Mouse (Mus musculus) neural tube, embryonic 13.5 days (tissue): ENCODE measurements around the gene Snx29. TPM values are rescaled to one million over a fixed set of nuclear protein-coding genes. Genes with fewer than 3 reads are reported as not detected.
A peak's percentile ranks its signal among the peaks of the same experiment; 100 is the strongest.

ENCODE experiments used
- ATAC-seq: fragments of 200-750 bp; cut with Nextera tagmentation; 2 replicates; pipeline ENCODE4 v1.8.0; 2017; ENCODE audit warnings: low read depth, mild to moderate bottlenecking, moderate TSS enrichment, moderate library complexity
- H3K27ac ChIP-seq: fragments of 300-500 bp; sonication (generic); replicated peaks from 2 replicates; pipeline ENCODE4 v1.5.1; 2015; ENCODE audit warnings: moderate library complexity, mild to moderate bottlenecking, inconsistent platforms
- H3K27me3 ChIP-seq: fragments of 300-500 bp; sonication (generic); 2 replicates; pipeline ENCODE4 v1.6.1; 2015; ENCODE audit warnings: mild to moderate bottlenecking, inconsistent platforms
- H3K36me3 ChIP-seq: fragments of 300-500 bp; sonication (generic); 2 replicates; pipeline ENCODE4 v1.6.1; 2015; ENCODE audit warnings: mild to moderate bottlenecking, inconsistent platforms
- H3K4me1 ChIP-seq: fragments of 300-500 bp; sonication (generic); replicated peaks from 2 replicates; pipeline ENCODE4 v1.6.1; 2015; ENCODE audit warnings: inconsistent platforms
- H3K4me2 ChIP-seq: fragments of 300-500 bp; sonication (generic); 2 replicates; pipeline ENCODE4 v1.6.1; 2015; ENCODE audit warnings: inconsistent platforms, mild to moderate bottlenecking, moderate library complexity
- H3K4me3 ChIP-seq: fragments of 300-500 bp; sonication (generic); 2 replicates; pipeline ENCODE4 v1.5.1; 2015; ENCODE audit warnings: mild to moderate bottlenecking, inconsistent platforms
- H3K9ac ChIP-seq: fragments of 300-500 bp; sonication (generic); 2 replicates; pipeline ENCODE4 v1.6.1; 2015; ENCODE audit warnings: moderate library complexity, mild to moderate bottlenecking, inconsistent platforms
- H3K9me3 ChIP-seq: fragments of 300-500 bp; sonication (generic); 2 replicates; pipeline ENCODE4 v1.6.1; 2016; ENCODE audit warnings: inconsistent platforms
- WGBS: fragments of 180-500 bp; shearing (Covaris S2); methylation state at CpG from one replicate; pipeline ENCODE4 v1.1.7; 2015; 5-methylcytosine and 5-hydroxymethylcytosine counted together
- polyA plus RNA-seq: library from polyadenylated mRNA; unstranded; fragments of >200 nt; fragmentation: Nextera tagmentation; extraction: Ambion mirVana; gene quantifications from 2 replicates; pipeline ENCODE4 v1.2.1, GENCODE M21; 2015

Gene Snx29
- polyA plus RNA-seq, 1 experiment from 2014 or later, result 17.2 TPM

DNA sequence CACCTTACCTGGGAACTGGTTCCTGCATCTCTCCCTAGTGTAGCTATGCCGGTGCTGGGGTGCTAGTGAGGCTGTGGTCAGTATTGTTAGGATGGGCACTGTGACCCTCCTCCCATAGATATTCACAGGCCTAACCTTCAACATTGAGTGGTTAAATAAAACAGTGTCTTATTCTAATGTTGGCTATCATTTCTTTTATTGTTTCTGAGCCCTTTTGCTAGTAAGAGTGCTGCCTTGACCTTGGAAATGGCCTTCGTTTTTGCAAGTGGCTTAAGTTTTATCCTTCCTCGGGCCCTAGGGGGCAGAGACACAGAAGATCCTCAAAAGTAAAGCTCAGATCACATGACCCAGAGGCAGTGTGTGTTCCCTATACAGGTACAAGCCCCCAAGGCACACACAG is 374.1 kb downstream of the Snx29 start:
- Histone ChIP-seq H3K27ac (no peak overlapping the region), H3K4me2 (no peak overlapping the region), H3K9me3 (no peaks in the 10 kb centered on the region), H3K36me3 (no peaks in the 10 kb centered on the region), H3K27me3 (no peaks in the 10 kb centered on the region), H3K9ac (no peak overlapping the region), H3K4me3 (no peak overlapping the region), H3K4me1 (peaks cover 19% of the 10 kb centered on the region)
- WGBS, result 81% methylated on average over 3 of the region's 3 CpGs
- ATAC-seq, result no peak

DNA sequence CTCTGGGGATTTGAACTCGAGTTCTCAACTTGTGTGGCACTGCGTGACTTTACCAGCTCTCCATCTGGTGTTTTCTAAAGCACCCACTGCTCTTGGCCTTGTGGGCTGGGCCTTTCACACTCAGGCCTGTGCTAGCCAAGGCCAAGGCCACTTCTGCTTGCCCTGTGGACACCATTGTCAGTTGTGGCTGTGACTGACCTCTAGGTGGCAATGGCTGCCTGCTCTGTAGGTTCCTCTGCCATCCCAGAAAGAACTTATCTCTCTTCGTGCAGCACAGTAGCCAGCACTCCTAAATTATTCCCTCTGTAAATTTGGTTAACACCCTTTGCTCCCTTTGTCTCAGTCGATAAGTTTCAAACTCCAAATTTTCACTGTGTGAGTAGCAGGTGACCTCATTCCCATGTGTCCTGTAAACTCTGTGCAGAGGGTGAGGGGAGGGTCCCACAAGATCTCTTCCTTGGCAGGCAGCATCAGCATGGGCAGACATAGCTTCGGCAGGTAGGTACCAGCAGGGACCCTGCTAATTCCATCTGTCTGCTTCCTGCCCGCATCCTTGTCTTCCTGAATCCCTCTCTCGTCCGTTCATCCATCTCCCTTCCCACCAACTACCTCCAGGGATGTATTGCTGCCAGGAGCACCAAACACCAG is 375.1 kb downstream of the Snx29 start:
- H3K4me3 ChIP-seq, result no peak overlapping the region
- H3K27ac ChIP-seq, result no peak overlapping the region
- H3K9ac ChIP-seq, result no peak overlapping the region
- ATAC-seq, result peak; percentile 47
- no peaks in the 10 kb centered on the region for H3K36me3 ChIP-seq
- H3K4me1 ChIP-seq, result peaks cover 9% of the 10 kb centered on the region; the same call in 1 of the 2 replicates
- no peak overlapping the region for H3K4me2 ChIP-seq
- 69% methylated on average over 8 of the region's 8 CpGs for WGBS
- H3K9me3 ChIP-seq, result no peaks in the 10 kb centered on the region
- H3K27me3 ChIP-seq, result no peaks in the 10 kb centered on the region

DNA sequence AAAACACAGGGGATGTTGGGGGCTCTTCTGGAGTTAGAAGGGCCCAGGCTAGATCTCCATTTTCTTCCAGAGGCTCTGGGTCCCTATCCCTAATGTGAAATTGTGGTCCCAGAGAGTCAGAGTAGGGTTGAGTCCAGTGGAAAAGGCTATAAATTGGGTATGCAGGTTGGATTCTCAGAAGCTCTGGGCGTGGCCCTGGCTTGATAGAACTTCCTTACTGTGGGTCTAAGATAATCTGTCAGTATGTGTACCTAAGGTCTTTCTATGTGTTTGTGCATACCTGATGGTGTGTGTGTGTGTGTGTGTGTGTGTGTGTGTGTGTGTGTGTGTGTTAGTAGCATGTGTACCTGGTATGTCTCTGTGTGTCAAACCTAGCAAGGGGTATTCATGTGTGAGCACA is 378.9 kb downstream of the Snx29 start:
- Histone ChIP-seq H3K9ac (no peak overlapping the region), H3K9me3 (no peaks in the 10 kb centered on the region), H3K4me1 (no peaks in the 10 kb centered on the region), H3K27me3 (no peaks in the 10 kb centered on the region), H3K4me3 (no peak overlapping the region), H3K36me3 (no peaks in the 10 kb centered on the region), H3K4me2 (no peak overlapping the region), H3K27ac (no peak overlapping the region)
- no peak for ATAC-seq
- WGBS, result 90% methylated on average over 1 of the region's 1 CpGs

DNA sequence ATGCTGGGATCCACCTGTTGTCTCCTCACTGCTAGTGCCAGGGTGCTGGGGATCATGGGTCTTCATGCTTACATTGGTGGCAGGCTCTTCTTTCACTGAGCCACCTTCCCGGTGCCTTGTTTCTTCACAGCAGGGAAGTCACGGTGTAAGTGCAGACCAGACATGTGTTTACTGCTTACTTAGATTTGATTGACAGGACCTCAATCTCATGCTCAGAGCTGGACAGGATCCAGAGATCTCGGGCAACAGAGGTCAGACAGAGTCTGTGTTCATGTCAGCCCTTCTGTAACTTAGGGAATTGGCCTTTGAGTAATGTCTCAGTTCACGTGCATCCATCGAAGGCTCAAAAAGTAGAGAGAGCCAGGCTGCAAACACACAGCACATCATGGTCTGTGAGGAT is 381.4 kb downstream of the Snx29 start:
- WGBS, result 73% methylated on average over 5 of the region's 5 CpGs
- no peaks in the 10 kb centered on the region for H3K36me3 ChIP-seq
- no peak for ATAC-seq

DNA sequence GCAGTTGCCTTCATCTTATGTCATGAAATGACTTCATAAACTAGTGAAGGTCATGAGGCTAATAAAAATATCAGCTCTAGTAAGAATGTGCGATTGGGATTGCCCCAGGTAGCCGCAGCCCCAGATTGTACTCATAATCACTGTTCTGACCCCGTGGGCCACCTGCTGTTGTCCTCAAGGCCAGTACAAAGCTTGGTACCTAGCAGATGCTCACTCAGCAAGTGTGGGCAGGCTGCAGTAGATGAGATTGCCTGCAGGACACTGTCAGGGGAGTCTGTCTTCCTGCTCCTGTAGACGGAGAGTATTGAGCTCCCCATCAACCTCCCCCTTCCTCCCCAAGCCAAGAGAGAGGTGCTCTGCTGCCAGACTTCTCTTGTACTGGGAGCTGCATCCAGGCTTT is 382.7 kb downstream of the Snx29 start:
- no peak overlapping the region for H3K4me2 ChIP-seq
- H3K4me1 ChIP-seq, result peaks cover 18% of the 10 kb centered on the region
- H3K27ac ChIP-seq, result no peak overlapping the region
- no peak for ATAC-seq
- H3K9me3 ChIP-seq, result no peaks in the 10 kb centered on the region
- H3K4me3 ChIP-seq, result no peak overlapping the region
- H3K27me3 ChIP-seq, result no peaks in the 10 kb centered on the region
- H3K9ac ChIP-seq, result no peak overlapping the region
- no peaks in the 10 kb centered on the region for H3K36me3 ChIP-seq
- WGBS, result 80% methylated on average over 4 of the region's 4 CpGs

More for the DNA sequence above, 381.4 kb downstream of the Snx29 start:
- Histone ChIP-seq H3K4me3 (no peak overlapping the region), H3K27me3 (no peaks in the 10 kb centered on the region), H3K9ac (no peak overlapping the region), H3K9me3 (no peaks in the 10 kb centered on the region), H3K27ac (no peak overlapping the region), H3K4me1 (0 out of 2 replicates have a peak, but pooled peaks cover 5% of the 10 kb centered on the region), H3K4me2 (no peak overlapping the region)

DNA sequence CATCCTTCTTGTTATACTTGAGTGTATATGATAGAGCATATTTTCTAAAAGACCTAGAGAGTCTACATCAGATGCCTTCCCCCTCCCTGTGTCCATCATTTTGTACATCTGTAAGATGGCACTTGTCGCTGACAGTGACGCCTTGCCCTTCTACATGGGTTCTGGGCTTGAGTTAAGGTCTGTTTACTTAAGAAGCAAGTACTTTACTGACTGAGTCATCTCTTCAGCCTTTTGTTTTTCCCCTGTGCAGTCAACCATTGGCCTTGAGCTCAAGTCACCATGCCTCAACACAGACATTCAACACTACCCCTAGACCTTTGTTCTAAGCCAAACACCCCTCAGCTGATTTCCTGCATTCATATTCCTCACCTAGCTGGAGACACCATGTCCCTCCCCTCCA is 385.4 kb downstream of the Snx29 start:
- Histone ChIP-seq H3K4me3 (no peak overlapping the region), H3K9ac (no peak overlapping the region), H3K9me3 (no peaks in the 10 kb centered on the region), H3K27ac (no peak overlapping the region), H3K36me3 (no peaks in the 10 kb centered on the region), H3K4me2 (no peak overlapping the region), H3K4me1 (peaks cover 25% of the 10 kb centered on the region), H3K27me3 (no peaks in the 10 kb centered on the region)
- no peak for ATAC-seq
- 98% methylated on average over 2 of the region's 2 CpGs for WGBS

DNA sequence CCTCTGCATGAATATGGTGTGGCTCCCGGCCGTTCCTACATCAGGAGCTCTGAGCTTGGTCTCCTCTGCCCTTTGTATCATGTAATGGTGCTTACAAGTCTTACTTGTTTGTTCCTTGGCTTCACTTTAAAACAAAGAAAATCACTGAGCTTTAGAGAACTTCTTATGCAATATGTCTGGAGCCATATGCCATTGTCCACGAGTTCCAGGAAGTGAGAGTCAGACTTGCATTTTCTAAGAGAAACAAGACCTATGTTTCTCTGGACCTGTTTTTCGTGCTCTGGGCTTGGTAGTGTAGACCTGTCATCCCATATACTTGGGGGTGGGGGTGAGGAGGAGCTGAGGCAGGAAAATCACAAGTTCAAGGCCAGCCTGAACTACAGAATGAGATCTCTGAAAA is 386.7 kb downstream of the Snx29 start:
- WGBS, result 70% methylated on average over 4 of the region's 4 CpGs
- H3K4me2 ChIP-seq, result no peak overlapping the region

DNA sequence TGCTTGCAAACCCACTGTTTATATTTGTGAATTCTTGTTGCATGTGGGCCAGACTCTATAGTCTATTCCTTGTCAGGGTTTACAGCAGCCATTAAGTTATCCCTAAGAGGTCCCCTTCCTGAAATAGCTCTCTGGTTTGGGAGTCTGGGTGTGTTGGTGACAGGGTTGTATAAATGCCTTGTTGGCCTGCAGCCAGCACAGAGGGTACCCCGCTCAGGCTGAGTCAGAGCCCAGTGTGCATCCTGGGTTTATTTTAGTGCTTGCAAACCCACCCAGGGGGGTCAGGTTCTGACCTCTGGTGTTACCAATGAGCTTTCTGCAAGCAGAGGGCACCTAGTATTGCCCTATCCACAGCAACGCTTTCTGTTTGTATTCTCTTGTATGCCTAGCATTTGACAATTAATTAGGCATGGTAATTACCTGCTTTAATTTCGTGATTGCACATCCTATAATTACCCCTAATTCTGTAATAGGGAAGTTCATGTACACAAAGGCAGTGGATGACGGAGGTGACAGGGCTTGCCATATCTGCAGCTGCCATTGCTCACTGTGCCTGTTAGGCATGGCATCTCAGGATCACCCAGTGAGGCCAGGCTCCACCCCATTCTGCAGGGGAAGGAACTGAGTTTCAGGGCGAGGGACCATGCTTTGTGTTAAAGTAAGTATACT is 387.4 kb downstream of the Snx29 start:
- H3K4me3 ChIP-seq, result no peak overlapping the region
- 0 out of 2 replicates have a peak overlapping the region, but pooled peaks have one; percentile 0 for H3K9ac ChIP-seq
- H3K4me1 ChIP-seq, result peaks cover 31% of the 10 kb centered on the region
- no peaks in the 10 kb centered on the region for H3K9me3 ChIP-seq
- no peaks in the 10 kb centered on the region for H3K36me3 ChIP-seq
- H3K27me3 ChIP-seq, result no peaks in the 10 kb centered on the region
- ATAC-seq, result peak; percentile 64
- no peak overlapping the region for H3K4me2 ChIP-seq
- WGBS, result 25% methylated on average over 5 of the region's 5 CpGs
- peak overlapping the region; percentile 46 for H3K27ac ChIP-seq

More for the DNA sequence above, 386.7 kb downstream of the Snx29 start:
- H3K27ac ChIP-seq, result peak overlapping the region; percentile 46
- no peak overlapping the region for H3K9ac ChIP-seq
- H3K36me3 ChIP-seq, result no peaks in the 10 kb centered on the region
- ATAC-seq, result no peak
- no peaks in the 10 kb centered on the region for H3K27me3 ChIP-seq
- H3K4me1 ChIP-seq, result peaks cover 31% of the 10 kb centered on the region
- no peak overlapping the region for H3K4me3 ChIP-seq
- H3K9me3 ChIP-seq, result no peaks in the 10 kb centered on the region

DNA sequence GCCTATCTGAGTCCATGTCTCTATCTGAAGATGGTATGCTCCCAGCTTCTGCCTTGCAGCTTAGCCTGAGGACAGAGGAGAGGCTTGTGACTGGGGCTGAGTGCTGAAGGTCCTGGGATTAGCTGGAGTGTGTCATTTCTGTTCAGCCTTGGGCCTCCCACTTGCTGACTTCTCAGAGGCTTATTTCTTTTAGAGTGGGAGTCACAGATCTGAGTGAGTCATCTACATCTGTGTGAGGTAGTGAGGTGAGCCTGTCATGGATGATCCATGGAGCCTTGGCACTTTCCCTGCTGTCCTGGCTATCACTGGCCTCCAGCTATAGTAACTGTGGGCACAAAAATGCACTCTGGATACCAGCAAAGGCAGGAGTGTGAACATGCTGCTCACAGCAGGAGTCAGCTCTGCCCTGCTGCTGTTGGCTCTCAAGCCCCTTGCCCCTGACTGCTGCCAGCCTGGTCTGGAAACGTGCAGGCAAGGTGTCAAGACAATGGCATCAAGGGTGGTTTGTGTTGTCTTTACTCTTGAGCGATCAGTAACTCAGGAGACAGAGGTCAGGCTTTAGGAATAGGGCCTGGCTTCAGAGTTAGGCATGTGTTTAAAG is 390.7 kb downstream of the Snx29 start:
- no peaks in the 10 kb centered on the region for H3K27me3 ChIP-seq
- H3K9me3 ChIP-seq, result no peaks in the 10 kb centered on the region
- no peak overlapping the region for H3K27ac ChIP-seq
- peaks cover 13% of the 10 kb centered on the region; the same call in 1 of the 2 replicates for H3K36me3 ChIP-seq
- H3K4me1 ChIP-seq, result peaks cover 29% of the 10 kb centered on the region
- no peak for ATAC-seq
- H3K4me3 ChIP-seq, result no peak overlapping the region
- H3K4me2 ChIP-seq, result no peak overlapping the region
- H3K9ac ChIP-seq, result no peak overlapping the region
- WGBS, result 51% methylated on average over 2 of the region's 2 CpGs

DNA sequence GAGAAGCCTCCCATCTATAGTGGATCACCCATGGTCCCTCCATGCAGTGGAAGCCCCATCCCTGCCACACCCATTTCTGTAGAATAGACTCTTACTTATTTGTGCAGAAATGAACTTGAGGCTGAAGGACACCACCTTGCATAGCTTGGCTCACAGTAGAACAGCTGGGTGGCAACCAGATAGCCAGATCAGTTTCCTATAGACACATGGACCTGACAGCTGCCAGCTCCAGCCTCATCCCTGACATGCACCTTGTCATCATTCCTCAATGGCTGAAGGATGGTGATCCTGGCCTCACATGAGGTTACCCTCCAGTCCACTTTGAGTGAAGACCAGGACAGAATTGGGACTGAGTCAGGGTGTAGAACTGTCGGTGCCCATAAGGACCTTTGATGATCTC is 394.2 kb downstream of the Snx29 start:
- Histone ChIP-seq H3K9me3 (no peaks in the 10 kb centered on the region), H3K9ac (no peak overlapping the region), H3K4me2 (no peak overlapping the region), H3K4me1 (peaks cover 8% of the 10 kb centered on the region; the same call in 1 of the 2 replicates), H3K27ac (no peak overlapping the region), H3K36me3 (peaks cover 16% of the 10 kb centered on the region), H3K27me3 (no peaks in the 10 kb centered on the region), H3K4me3 (no peak overlapping the region)
- ATAC-seq, result no peak
- 91% methylated on average over 1 of the region's 1 CpGs for WGBS

DNA sequence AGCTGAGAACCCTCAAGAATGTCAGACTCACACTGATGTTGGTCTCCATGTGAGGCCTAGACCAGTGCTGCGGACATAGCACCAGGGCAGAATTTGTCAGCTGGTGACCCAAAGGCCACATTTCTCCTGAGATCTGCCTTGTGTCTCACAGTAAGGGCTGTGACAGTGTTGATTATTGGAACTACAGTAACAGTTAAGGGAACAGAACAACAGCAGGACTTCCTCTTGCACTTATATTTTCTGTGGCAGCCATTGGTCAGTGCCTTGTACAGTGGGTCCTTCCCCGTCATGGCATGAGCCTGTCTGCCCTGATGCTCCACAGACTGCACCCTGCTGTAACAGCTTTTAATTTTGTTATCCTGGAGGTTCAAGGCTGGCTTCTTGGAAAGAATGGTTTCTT is 403.2 kb downstream of the Snx29 start:
- Histone ChIP-seq H3K4me2 (no peak overlapping the region), H3K36me3 (no peaks in the 10 kb centered on the region), H3K4me1 (no peaks in the 10 kb centered on the region), H3K27ac (no peak overlapping the region), H3K9ac (no peak overlapping the region), H3K4me3 (no peak overlapping the region), H3K27me3 (no peaks in the 10 kb centered on the region), H3K9me3 (no peaks in the 10 kb centered on the region)
- 82% methylated on average over 2 of the region's 2 CpGs for WGBS
- no peak for ATAC-seq

DNA sequence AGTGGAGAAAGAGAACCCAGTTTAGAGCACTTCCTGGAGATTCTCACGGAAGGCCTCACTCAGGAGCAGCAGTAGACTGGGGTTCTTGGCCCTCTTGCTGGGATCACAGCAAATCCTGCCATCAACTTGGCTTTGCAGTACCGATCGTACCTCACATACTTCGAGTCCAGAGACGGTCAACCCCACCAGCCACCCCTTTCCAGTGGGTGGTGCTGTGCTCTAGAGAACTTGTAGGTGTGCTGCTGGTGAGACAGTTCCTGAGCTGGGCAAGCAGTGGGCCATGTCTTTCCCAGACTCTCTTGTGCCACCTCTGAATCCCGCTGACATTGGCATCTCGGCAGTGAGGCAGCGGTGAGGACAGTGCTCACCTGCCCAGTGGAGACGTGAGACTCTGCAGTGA is 404.6 kb downstream of the Snx29 start:
- Histone ChIP-seq H3K4me1 (no peaks in the 10 kb centered on the region), H3K27ac (no peak overlapping the region), H3K4me3 (no peak overlapping the region), H3K36me3 (no peaks in the 10 kb centered on the region), H3K9ac (no peak overlapping the region), H3K27me3 (no peaks in the 10 kb centered on the region), H3K4me2 (no peak overlapping the region), H3K9me3 (no peaks in the 10 kb centered on the region)
- ATAC-seq, result no peak
- 93% methylated on average over 9 of the region's 9 CpGs for WGBS
